Mouse (Mus musculus) ES-Bruce4 (cell line): ENCODE results near the gene Hdgf. TPM values are rescaled to one million over a fixed set of nuclear protein-coding genes. Genes with fewer than 3 reads are reported as not detected.
A peak's percentile ranks its signal among the peaks of the same experiment; 100 is the strongest.
"Not testable (repeated sequence)": the region's sequence is repeated elsewhere in the genome, so short reads cannot be mapped to it uniquely, and the experiment has no call there.

ENCODE experiments used
- H3K27ac ChIP-seq: 2 replicates; pipeline ENCODE4 v1.5.1; 2012; ENCODE audit warnings: low read length, inconsistent platforms; ENCODE audit not compliant: insufficient read depth
- H3K27me3 ChIP-seq: 2 replicates; pipeline ENCODE4 v1.6.1; 2012; ENCODE audit warnings: mild to moderate bottlenecking, low read length, inconsistent platforms; ENCODE audit not compliant: control insufficient read depth, poor library complexity, insufficient read depth, severe bottlenecking
- H3K36me3 ChIP-seq: 2 replicates; pipeline ENCODE4 v1.6.1; 2012; ENCODE audit warnings: inconsistent platforms, mild to moderate bottlenecking, low read length, moderate library complexity; ENCODE audit not compliant: control insufficient read depth, poor library complexity, insufficient read depth, severe bottlenecking
- H3K4me1 ChIP-seq: one replicate; pipeline ENCODE4 v1.8.1; 2011; ENCODE audit warnings: low read length; ENCODE audit not compliant: control insufficient read depth, insufficient read depth
- H3K4me3 ChIP-seq: 2 replicates; pipeline ENCODE4 v1.5.1; 2011; ENCODE audit warnings: low read depth, mild to moderate bottlenecking, low read length
- H3K9ac ChIP-seq: 2 replicates; pipeline ENCODE4 v1.6.1; 2012; ENCODE audit warnings: low read depth, mild to moderate bottlenecking, inconsistent platforms; ENCODE audit not compliant: poor library complexity, severe bottlenecking
- H3K9me3 ChIP-seq: replicated peaks from 2 replicates; pipeline ENCODE4 v1.6.1; 2012; ENCODE audit warnings: mild to moderate bottlenecking, low read length, inconsistent platforms; ENCODE audit not compliant: control insufficient read depth, poor library complexity, insufficient read depth, severe bottlenecking
- CTCF ChIP-seq: IDR thresholded peaks from one replicate; pipeline ENCODE4 v1.8.1; 2011; ENCODE audit warnings: low read depth, low read length
- EP300 ChIP-seq: IDR thresholded peaks from 2 replicates; pipeline ENCODE4 v1.6.1; 2011; ENCODE audit warnings: low read depth, low read length; ENCODE audit not compliant: insufficient read depth
- POLR2A ChIP-seq: IDR thresholded peaks from one replicate; pipeline ENCODE4 v1.8.1; 2011; ENCODE audit warnings: low read length; ENCODE audit not compliant: insufficient read depth
- polyA plus RNA-seq: library from polyadenylated mRNA; stranded (reverse); fragments of >200 nt; gene quantifications from 2 replicates; pipeline ENCODE4 v1.2.4, GENCODE M21; 2011; ENCODE audit warnings: low read depth; ENCODE audit not compliant: missing spikeins, insufficient read depth, insufficient read length

Hdgf gene
- polyA plus RNA-seq, 1 experiment = 508 TPM

DNA sequence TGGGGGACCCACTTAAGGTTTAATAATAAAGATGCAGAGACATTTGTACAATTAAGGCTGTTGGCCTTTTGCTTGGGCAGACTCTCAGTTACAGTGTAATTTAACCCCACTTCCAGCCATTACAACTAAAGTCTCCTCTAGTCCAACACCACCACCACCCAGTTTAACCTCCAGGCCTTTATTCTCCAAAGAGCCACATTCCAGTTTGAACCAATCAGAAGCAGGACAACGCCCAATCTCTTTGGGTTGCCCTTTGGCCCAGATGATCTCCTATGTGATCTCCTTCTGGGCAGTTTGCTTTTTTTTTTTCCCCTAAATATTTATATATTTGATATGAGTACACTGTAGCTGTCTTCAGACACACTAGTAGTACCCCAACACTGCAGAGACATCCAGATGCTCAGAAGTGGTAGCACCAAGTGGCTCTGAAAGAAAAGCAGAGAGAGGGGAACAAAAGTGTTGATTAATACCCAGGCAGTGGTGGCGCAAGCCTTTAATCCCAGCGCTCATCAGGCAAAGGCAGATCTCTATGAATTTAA lies 12.7 kb upstream of the Hdgf start:
- H3K27ac ChIP-seq = peak overlapping the region; percentile 98
- no peak overlapping the region for H3K4me3 ChIP-seq
- TF ChIP-seq POLR2A (no peak), CTCF (no peak), EP300 (no peak)
- H3K27me3 ChIP-seq = no peaks in the 10 kb centered on the region
- H3K36me3 ChIP-seq = no peaks in the 10 kb centered on the region
- no peaks in the 10 kb centered on the region for H3K9me3 ChIP-seq
- H3K9ac ChIP-seq = peak overlapping the region; percentile 49
- no peaks in the 10 kb centered on the region for H3K4me1 ChIP-seq

DNA sequence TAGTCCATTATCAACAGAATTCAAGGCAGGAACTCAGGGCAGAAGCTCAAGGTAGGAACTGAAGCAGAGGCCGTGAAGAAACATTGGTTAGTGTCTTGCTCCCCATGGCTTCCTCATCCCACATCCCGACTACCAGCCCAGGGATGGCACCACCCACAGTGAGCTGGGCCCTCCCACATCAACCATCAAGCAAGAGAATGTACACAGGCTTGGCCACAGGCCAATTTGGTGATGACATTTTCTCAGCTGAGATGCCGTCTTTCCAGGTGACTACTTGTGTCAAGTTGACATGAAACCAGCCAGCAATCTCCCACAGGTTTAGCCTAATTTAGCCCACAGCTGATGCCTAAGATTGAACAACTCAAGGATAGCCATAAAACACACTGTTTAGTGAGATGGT lies 6.9 kb upstream of the Hdgf start:
- Histone ChIP-seq H3K9me3 (no peaks in the 10 kb centered on the region), H3K4me1 (no peaks in the 10 kb centered on the region), H3K4me3 (no peak overlapping the region), H3K27me3 (no peaks in the 10 kb centered on the region), H3K36me3 (no peaks in the 10 kb centered on the region), H3K9ac (no peak overlapping the region), H3K27ac (no peak overlapping the region)
- TF ChIP-seq POLR2A = no peak
- TF ChIP-seq EP300 = no peak
- no peak for TF ChIP-seq CTCF

DNA sequence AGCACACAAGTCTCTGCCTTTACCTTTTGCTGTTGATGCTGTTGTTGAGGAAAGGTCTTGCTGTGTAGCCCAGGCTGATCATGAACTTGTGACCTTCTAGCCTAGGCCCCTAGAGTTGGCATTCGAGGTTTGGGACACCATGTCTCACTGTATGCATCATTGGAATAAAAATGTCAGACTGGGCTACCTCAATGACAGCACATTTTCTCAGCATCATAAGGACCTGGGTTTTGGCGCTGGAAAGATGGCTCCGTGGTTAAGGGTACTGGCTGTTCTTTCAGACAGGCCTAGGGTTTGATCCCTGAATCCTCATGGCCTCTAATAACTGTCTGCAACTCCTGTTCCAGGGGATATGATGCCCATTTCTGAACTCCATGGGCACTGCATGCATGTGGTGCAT lies 6.3 kb upstream of the Hdgf start:
- Histone ChIP-seq H3K36me3 (no peaks in the 10 kb centered on the region), H3K4me3 (no peak overlapping the region), H3K4me1 (no peaks in the 10 kb centered on the region), H3K27ac (no peak overlapping the region), H3K9me3 (no peaks in the 10 kb centered on the region), H3K9ac (no peak overlapping the region), H3K27me3 (no peaks in the 10 kb centered on the region)
- TF ChIP-seq POLR2A (no peak), EP300 (no peak), CTCF (no peak)

DNA sequence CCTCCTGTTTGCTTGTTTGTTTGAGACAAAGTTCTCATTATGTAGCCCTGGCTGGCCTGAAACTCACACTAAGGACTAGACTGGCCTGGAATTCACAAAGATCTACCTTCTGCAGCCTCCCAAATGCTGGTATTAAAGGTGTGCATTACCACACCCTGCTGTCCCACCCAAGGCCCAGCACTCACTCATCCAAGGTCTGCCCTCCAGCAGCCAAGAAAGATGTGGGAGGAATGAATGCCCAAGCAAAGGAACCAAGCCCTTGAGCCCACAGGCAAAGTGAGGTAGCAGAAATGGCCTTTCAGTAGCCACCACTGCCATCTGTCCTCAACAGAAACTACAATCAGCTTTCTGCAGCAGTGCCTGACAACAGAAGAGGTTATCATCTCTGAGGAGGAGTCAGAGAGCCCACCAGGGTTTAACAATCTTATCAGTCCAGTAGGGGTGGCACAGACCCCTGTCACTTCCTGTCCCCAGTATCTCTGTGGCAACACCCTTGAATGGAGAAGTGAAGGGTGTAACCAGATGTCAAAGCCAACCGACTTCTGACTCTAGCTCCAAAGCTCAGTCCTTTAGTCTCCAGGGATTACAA lies 5.0 kb upstream of the Hdgf start:
- H3K4me3 ChIP-seq = no peak overlapping the region
- no peaks in the 10 kb centered on the region for H3K27me3 ChIP-seq

DNA sequence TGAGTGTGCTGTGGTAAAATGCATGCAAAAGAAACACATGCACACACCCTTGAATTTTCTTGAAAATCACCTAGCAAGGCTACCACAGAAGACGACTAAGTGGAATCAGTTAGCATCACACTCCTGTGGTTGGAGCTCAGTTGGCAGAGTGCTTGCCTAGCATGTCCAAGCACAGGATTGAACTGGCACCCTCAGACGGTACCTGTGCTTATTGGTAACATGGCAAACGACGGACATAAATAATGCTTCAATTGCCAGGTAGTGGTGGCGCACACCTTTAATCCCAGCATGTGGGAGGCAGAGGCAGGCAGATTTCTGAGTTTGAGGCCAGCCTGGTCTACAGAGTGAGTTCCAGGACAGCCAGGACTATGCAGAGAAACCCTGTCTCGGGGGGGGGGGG lies 4.2 kb upstream of the Hdgf start:
- H3K9ac ChIP-seq, H3K9me3 ChIP-seq, H3K27me3 ChIP-seq, H3K27ac ChIP-seq, H3K4me3 ChIP-seq, H3K36me3 ChIP-seq, H3K4me1 ChIP-seq: not testable (repeated sequence)

More for the DNA sequence above, 5.0 kb upstream of the Hdgf start:
- H3K9ac ChIP-seq = no peak overlapping the region
- H3K4me1 ChIP-seq = no peaks in the 10 kb centered on the region
- no peak for TF ChIP-seq CTCF
- TF ChIP-seq POLR2A = no peak
- no peak for TF ChIP-seq EP300
- no peaks in the 10 kb centered on the region for H3K9me3 ChIP-seq
- no peaks in the 10 kb centered on the region for H3K36me3 ChIP-seq
- no peak overlapping the region for H3K27ac ChIP-seq

DNA sequence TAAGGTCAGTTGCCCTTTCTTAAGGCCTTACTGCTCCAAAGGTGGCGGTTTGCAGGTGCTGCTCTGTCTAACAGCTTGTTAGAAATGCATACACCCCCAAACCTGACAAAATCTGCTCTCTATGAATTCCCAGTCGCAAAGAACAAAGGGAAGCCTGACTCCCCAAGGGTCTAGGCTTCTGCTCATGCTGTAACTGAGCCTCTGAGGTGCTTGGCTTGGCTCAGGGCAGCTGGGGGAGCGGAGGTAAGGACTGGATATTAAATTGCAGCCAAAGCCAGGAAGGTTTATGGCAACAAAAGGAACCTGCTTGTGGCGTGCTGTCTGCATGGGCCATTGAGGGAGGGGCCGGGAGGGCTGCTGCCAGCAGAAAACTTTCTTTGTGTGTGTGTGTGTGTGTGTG lies 2.3 kb upstream of the Hdgf start:
- Histone ChIP-seq H3K4me3 (no peak overlapping the region), H3K9me3 (no peaks in the 10 kb centered on the region), H3K4me1 (no peaks in the 10 kb centered on the region), H3K36me3 (no peaks in the 10 kb centered on the region), H3K27ac (no peak overlapping the region), H3K9ac (peak overlapping the region; percentile 24; the same call in 1 of the 2 replicates), H3K27me3 (no peaks in the 10 kb centered on the region)
- TF ChIP-seq EP300 (no peak), CTCF (no peak), POLR2A (no peak)
